Mouse (Mus musculus) retina, embryonic 14.5 days (tissue): ENCODE results near the gene St6galnac4.

Source experiments
- DNase-seq: peaks from one replicate; pipeline ENCODE4 v3.0.0-alpha.2; 2015; ENCODE audit warnings: low spot score

The St6galnac4 gene

GRCm38 (mm10) chr2:32570698-32571494 lies 16.0 kb upstream of the St6galnac4 start, which contains the start of gene Dpm2:
Dpm2 (plus strand) TSS chr2:32570858.
- peak; percentile 92 for DNase-seq

GRCm38 (mm10) chr2:32572196-32572595 lies 14.7 kb upstream of the St6galnac4 start:
- DNase-seq = no peak

- DNase-seq = no peak
Observed at GRCm38 (mm10) chr2:32574497-32574896, 12.4 kb upstream of the St6galnac4 start, which contains the start of gene Pip5kl1. Pip5kl1 (plus strand) TSS chr2:32574797.

GRCm38 (mm10) chr2:32574901-32575585 lies 11.9 kb upstream of the St6galnac4 start:
- peak; percentile 78 for DNase-seq

GRCm38 (mm10) chr2:32575586-32576160 lies 11.2 kb upstream of the St6galnac4 start, which contains the start of gene 9430097D07Rik:
9430097D07Rik (minus strand) TSS chr2:32575684.
- peak; percentile 76 for DNase-seq

GRCm38 (mm10) chr2:32576532-32576931 lies 10.4 kb upstream of the St6galnac4 start:
- DNase-seq = no peak

- DNase-seq = no peak
Observed at GRCm38 (mm10) chr2:32578146-32579046, 8.5 kb upstream of the St6galnac4 start.

GRCm38 (mm10) chr2:32581450-32582095 lies 5.3 kb upstream of the St6galnac4 start:
- DNase-seq = peak; percentile 70

- peak; percentile 96 for DNase-seq
Observed at GRCm38 (mm10) chr2:32582830-32583799, 3.8 kb upstream of the St6galnac4 start.

GRCm38 (mm10) chr2:32585149-32585714 lies 1.7 kb upstream of the St6galnac4 start:
- DNase-seq = no peak

- DNase-seq = no peak
Observed at GRCm38 (mm10) chr2:32587731-32588321, 931 bp downstream of the St6galnac4 start.

GRCm38 (mm10) chr2:32589213-32589795 lies 2.4 kb downstream of the St6galnac4 start:
- DNase-seq = no peak

GRCm38 (mm10) chr2:32590224-32590623 lies 3.3 kb downstream of the St6galnac4 start:
- DNase-seq = no peak

GRCm38 (mm10) chr2:32591249-32591648 lies 4.4 kb downstream of the St6galnac4 start:
- no peak for DNase-seq

- no peak for DNase-seq
Observed at GRCm38 (mm10) chr2:32596725-32597124, 9.8 kb downstream of the St6galnac4 start.

GRCm38 (mm10) chr2:32597248-32597647 lies 10.4 kb downstream of the St6galnac4 start:
- no peak for DNase-seq

GRCm38 (mm10) chr2:32597699-32598098 lies 10.8 kb downstream of the St6galnac4 start:
- DNase-seq = no peak

GRCm38 (mm10) chr2:32598506-32598905 lies 11.6 kb downstream of the St6galnac4 start:
- no peak for DNase-seq

- no peak for DNase-seq
Observed at GRCm38 (mm10) chr2:32599409-32599808, 12.5 kb downstream of the St6galnac4 start, which contains the start of gene St6galnac6. St6galnac6 (plus strand) TSS chr2:32599709.
